Mouse (Mus musculus) mature B cell (primary cell): Measurements from ENCODE around the gene Fancc.

Experiments
- in situ Hi-C: fragments of 300-500 bp; cut with MboI; formaldehyde crosslinking; loops from 2 replicates; pipeline ENCODE4 v1.14.3; 2019

Gene Fancc

GRCm38 (mm10) chr13:63350076-63350475 is 147.0 kb downstream of the Fancc start:
- in situ Hi-C loops: no loop called here

GRCm38 (mm10) chr13:63347639-63348038 is 149.4 kb downstream of the Fancc start:
- in situ Hi-C loops: no loop called here

GRCm38 (mm10) chr13:63345476-63346225 is 151.4 kb downstream of the Fancc start:
- in situ Hi-C loops: no loop called here

- in situ Hi-C loops: no loop called here
These were observed 152.6 kb downstream of the Fancc start for GRCm38 (mm10) chr13:63344481-63344880.

- in situ Hi-C loops: no loop called here
These were observed 154.3 kb downstream of the Fancc start for GRCm38 (mm10) chr13:63342781-63343180.

- in situ Hi-C loops: no loop called here
These were observed 157.1 kb downstream of the Fancc start for GRCm38 (mm10) chr13:63339946-63340345.

- in situ Hi-C loops: no loop called here
These were observed 159.7 kb downstream of the Fancc start for GRCm38 (mm10) chr13:63337239-63337960.

GRCm38 (mm10) chr13:63336335-63336734 is 160.7 kb downstream of the Fancc start:
- in situ Hi-C loops: no loop called here

- in situ Hi-C loops: no loop called here
These were observed 161.5 kb downstream of the Fancc start for GRCm38 (mm10) chr13:63335421-63336134.

GRCm38 (mm10) chr13:63332576-63333300 is 164.3 kb downstream of the Fancc start:
- in situ Hi-C loops: no loop called here

GRCm38 (mm10) chr13:63331379-63331778 is 165.7 kb downstream of the Fancc start:
- in situ Hi-C loops: no loop called here

- in situ Hi-C loops: no loop called here
These were observed 166.7 kb downstream of the Fancc start for GRCm38 (mm10) chr13:63330236-63330860.

- in situ Hi-C loops: loop anchor here (10.0 kb wide), 1 partner anchor 401 kb away; no protein-coding TSS in a partner anchor
These were observed 171.1 kb downstream of the Fancc start for GRCm38 (mm10) chr13:63326015-63326414.

- in situ Hi-C loops: loop anchor here (10.0 kb wide), 1 partner anchor 400 kb away; no protein-coding TSS in a partner anchor
These were observed 171.9 kb downstream of the Fancc start for GRCm38 (mm10) chr13:63324978-63325848.

GRCm38 (mm10) chr13:63324311-63324710 is 172.8 kb downstream of the Fancc start:
- in situ Hi-C loops: loop anchor here (10.0 kb wide), 1 partner anchor 400 kb away; no protein-coding TSS in a partner anchor

- in situ Hi-C loops: loop anchor here (10.0 kb wide), 1 partner anchor 399 kb away; no protein-coding TSS in a partner anchor
These were observed 173.6 kb downstream of the Fancc start for GRCm38 (mm10) chr13:63323286-63324075.

- in situ Hi-C loops: loop anchor here (10.0 kb wide), 1 partner anchor 398 kb away; no protein-coding TSS in a partner anchor
These were observed 174.3 kb downstream of the Fancc start for GRCm38 (mm10) chr13:63322756-63323155.

- in situ Hi-C loops: loop anchor here (10.0 kb wide), 1 partner anchor 397 kb away; no protein-coding TSS in a partner anchor
These were observed 175.4 kb downstream of the Fancc start for GRCm38 (mm10) chr13:63321689-63322088.

GRCm38 (mm10) chr13:63319814-63320213 is 177.3 kb downstream of the Fancc start:
- in situ Hi-C loops: loop anchor here (10.0 kb wide), 1 partner anchor 395 kb away; no protein-coding TSS in a partner anchor
